19 mouse cellular contexts compared by ENCODE assay signal in genomic region chr9:67955466-67956010, GRCm38 (mm10).
DNase-seq lines count a peak whose midpoint lies in the region; TF ChIP-seq lines count a peak whose summit lies in the region.
"Had no signal": no experiment of that assay in that cellular context is flagged by ENCODE, and none has a peak within 500 bp of the region (broad histone marks: within the 10 kb centered on the region; RNA-seq: fewer than 3 reads in every experiment).

No protein-coding gene starts in this region.

- no peak overlapping the region for H3K4me3 ChIP-seq in gastrocnemius, adult 2 months
- no peak overlapping the region for H3K4me3 ChIP-seq in ES-E14 (ENCODE audit: insufficient read depth in 1 of 2, low read depth in 1 of 2, low read length in 2 of 2, poor library complexity in 1 of 2, severe bottlenecking in 1 of 2)
- no peak overlapping the region for H3K4me3 ChIP-seq in bone marrow macrophage, adult 2 months (ENCODE audit: insufficient read depth, low read length)
- H3K4me3 ChIP-seq: embryonic facial prominence, embryonic 15.5 days; erythroblast, embryonic 14.5 days; forebrain, embryonic 15.5 days; heart, embryonic 12.5 days; hindbrain, embryonic 15.5 days had no signal

- no peak for TF ChIP-seq CTCF in gastrocnemius, adult 2 months (IDR thresholded peaks at IDR 0.05)
- TF ChIP-seq CTCF in bone marrow macrophage, adult 2 months (IDR thresholded peaks at IDR 0.05; ENCODE audit: low read depth, low read length) = no peak

- in situ Hi-C loops in ES-E14 (cut with MboI; ENCODE audit: low sequenced_read_pairs in 2 of 2, unreplicated experiment in 2 of 2) = no loop called here

- peaks cover 9% of the 10 kb centered on the region for H3K36me3 ChIP-seq in ES-E14 (ENCODE audit: control insufficient read depth, insufficient read depth, low read length, poor library complexity, severe bottlenecking)

- peaks cover 0 to 3% of the 10 kb centered on the region in 2 experiments; a peak in 2 of 4 replicates for H3K4me1 ChIP-seq in ES-E14 (ENCODE audit: control insufficient read depth in 2 of 2, insufficient read depth in 2 of 2, low read length in 2 of 2, poor library complexity in 1 of 2)
- H3K4me1 ChIP-seq in bone marrow macrophage, adult 2 months (ENCODE audit: control insufficient read depth, insufficient read depth, low read length) = no peaks in the 10 kb centered on the region
- H3K4me1 ChIP-seq: embryonic facial prominence, embryonic 15.5 days; hindbrain, embryonic 15.5 days had no signal

- H3K9me3 ChIP-seq in ES-E14 (ENCODE audit: control insufficient read depth, insufficient read depth, low read depth, low read length) = no peaks in the 10 kb centered on the region
- H3K9me3 ChIP-seq: embryonic facial prominence, embryonic 15.5 days; forebrain, embryonic 15.5 days; heart, embryonic 12.5 days; hindbrain, embryonic 15.5 days had no signal

- no peak overlapping the region for H3K9ac ChIP-seq in ES-E14 (ENCODE audit: insufficient read depth, low read depth, low read length, poor library complexity, severe bottlenecking)
- H3K9ac ChIP-seq: embryonic facial prominence, embryonic 15.5 days; forebrain, embryonic 15.5 days; heart, embryonic 12.5 days; hindbrain, embryonic 15.5 days had no signal

- peak; percentile 55 for DNase-seq in gastrocnemius, adult 2 months
- no peak for DNase-seq in gastrocnemius, adult 8-10 months (ENCODE audit: low spot score in 2 of 2)
- DNase-seq in 416B (ENCODE audit: low read depth) = peak; percentile 10
- DNase-seq in ES-E14 (ENCODE audit: low read depth, low spot score) = peak; percentile 41
- no peak for DNase-seq in cerebellum, adult 18-20 months
- DNase-seq in cerebellum, postnatal 36 days = no peak
- no peak for DNase-seq in spleen, adult 12 weeks (ENCODE audit: low spot score)
- DNase-seq: adrenal gland, postnatal 10 days; cerebellum, adult 2 months; cerebellum, postnatal 10 days; embryo, embryonic 11 days; heart, postnatal 36 days; kidney, adult 2 months had no signal

- no peak for TF ChIP-seq POLR2A in bone marrow macrophage, adult 2 months (IDR thresholded peaks at IDR 0.05; ENCODE audit: borderline replicate concordance, low read depth, low read length)

- H3K27ac ChIP-seq in gastrocnemius, adult 2 months = peak overlapping the region; percentile 82
- H3K27ac ChIP-seq in ES-E14 (ENCODE audit: insufficient read depth, low read depth, low read length, poor library complexity, severe bottlenecking) = no peak overlapping the region
- 0 out of 2 replicates have a peak overlapping the region, but pooled peaks have one; percentile 2 for H3K27ac ChIP-seq in bone marrow macrophage, adult 2 months (ENCODE audit: insufficient read depth, low read depth, low read length)
- H3K27ac ChIP-seq: embryonic facial prominence, embryonic 15.5 days; forebrain, embryonic 15.5 days; hindbrain, embryonic 15.5 days had no signal

- intact Hi-C loops in gastrocnemius, adult 2 months (cut with DNase I) = no loop called here

TF ChIP-seq in ES-E14, 5 proteins besides CTCF, POLR2A, EP300 and RAD21:
- no peak for TF ChIP-seq MAFK (IDR thresholded peaks at IDR 0.05; ENCODE audit: insufficient read depth, low read depth, low read length)
- no peak for TF ChIP-seq CHD2 (IDR thresholded peaks at IDR 0.05; ENCODE audit: low read depth, low read length)
- no peak for TF ChIP-seq ZC3H11A (IDR thresholded peaks at IDR 0.05; ENCODE audit: borderline replicate concordance, low read depth, low read length)
- no peak for TF ChIP-seq HCFC1 (IDR thresholded peaks at IDR 0.05; ENCODE audit: borderline replicate concordance, insufficient read depth, low read length)
- no peak for TF ChIP-seq ZNF384 (IDR thresholded peaks at IDR 0.05; ENCODE audit: low read depth, low read length)
TF ChIP-seq in ES-E14: peak in this region for 0.

Comparison
In these comparisons a context has a peak if more than half of its experiments do, and no peak if none do; other contexts are left out.
1. DNase-seq: peak in gastrocnemius, adult 2 months (single experiment), 416B (single experiment) and ES-E14 (single experiment); none in gastrocnemius, adult 8-10 months (0 of 2), cerebellum, adult 18-20 months (0 of 2), cerebellum, postnatal 36 days (0 of 2) and spleen, adult 12 weeks (single experiment).